Mouse (Mus musculus) gastrocnemius, postnatal 4 days (tissue): Measurements from ENCODE around the gene Ccdc138. TPM values are rescaled to one million over a fixed set of nuclear protein-coding genes. Genes with fewer than 3 reads are reported as not detected.

Source experiments
- DNase-seq, 2 experiments: peaks; one replicate each; pipeline ENCODE4 v3.0.0; 2021 to 2022; ENCODE audit warnings: low spot score in 2 of 2, mixed read lengths in 2 of 2
- total RNA-seq, 2 experiments: library from RNA; stranded (reverse); gene quantifications; 2 replicates each; pipeline ENCODE4 v1.2.3; 2021

The Ccdc138 gene
- total RNA-seq, 2 experiments from 2014 or later: 1.8 TPM

DNA sequence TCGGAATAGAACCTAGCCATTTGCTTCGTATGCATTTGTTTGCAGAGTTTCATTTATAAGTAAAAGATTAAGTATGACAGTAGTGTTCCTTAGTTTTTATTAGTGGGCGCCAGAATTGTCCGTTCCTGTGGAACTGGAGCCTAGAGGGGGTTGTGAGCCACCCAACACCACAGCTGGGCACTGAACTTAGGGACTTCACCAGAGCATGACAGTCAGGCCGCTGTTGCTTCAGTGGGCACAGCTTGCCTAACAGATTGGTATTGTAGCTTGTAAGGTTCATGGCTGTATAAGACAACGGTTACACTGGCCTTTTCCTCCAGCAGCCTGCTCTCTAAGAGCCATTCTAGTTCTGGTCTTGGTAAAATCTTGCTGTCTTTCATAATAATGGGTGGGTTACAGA, 62.8 kb downstream of the Ccdc138 start:
- DNase-seq: no peak

GRCm38 (mm10) chr10:58585427-58586223, 87.9 kb downstream of the Ccdc138 start:
- DNase-seq: no peak

- DNase-seq: no peak
Observed at GRCm38 (mm10) chr10:58594486-58594885, 96.7 kb downstream of the Ccdc138 start.

GRCm38 (mm10) chr10:58595197-58595596, 97.4 kb downstream of the Ccdc138 start:
- no peak for DNase-seq

- no peak for DNase-seq
Observed at GRCm38 (mm10) chr10:58595821-58596220, 98.1 kb downstream of the Ccdc138 start.

- no peak for DNase-seq
Observed at GRCm38 (mm10) chr10:58600151-58600550, 102.4 kb downstream of the Ccdc138 start.

DNA sequence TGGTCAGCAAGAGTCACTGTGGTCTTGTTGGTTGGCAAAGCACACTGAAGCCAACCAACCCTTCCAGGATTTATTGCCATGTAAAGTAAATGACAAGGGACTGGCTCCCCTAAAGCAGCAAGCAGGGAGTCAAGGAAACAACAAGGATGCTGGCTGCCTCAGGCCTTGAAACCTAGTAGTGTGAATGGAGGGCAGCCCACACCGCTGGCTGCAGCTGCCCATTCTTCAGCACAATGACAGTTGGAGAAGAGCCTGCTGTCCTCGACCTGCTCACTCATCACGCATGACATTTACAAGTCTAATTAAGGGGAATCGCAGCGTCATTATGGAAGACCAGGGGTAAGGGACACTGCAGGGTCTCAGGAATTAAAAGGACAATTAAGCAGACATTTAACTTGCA, 103.2 kb downstream of the Ccdc138 start:
- no peak for DNase-seq

DNA sequence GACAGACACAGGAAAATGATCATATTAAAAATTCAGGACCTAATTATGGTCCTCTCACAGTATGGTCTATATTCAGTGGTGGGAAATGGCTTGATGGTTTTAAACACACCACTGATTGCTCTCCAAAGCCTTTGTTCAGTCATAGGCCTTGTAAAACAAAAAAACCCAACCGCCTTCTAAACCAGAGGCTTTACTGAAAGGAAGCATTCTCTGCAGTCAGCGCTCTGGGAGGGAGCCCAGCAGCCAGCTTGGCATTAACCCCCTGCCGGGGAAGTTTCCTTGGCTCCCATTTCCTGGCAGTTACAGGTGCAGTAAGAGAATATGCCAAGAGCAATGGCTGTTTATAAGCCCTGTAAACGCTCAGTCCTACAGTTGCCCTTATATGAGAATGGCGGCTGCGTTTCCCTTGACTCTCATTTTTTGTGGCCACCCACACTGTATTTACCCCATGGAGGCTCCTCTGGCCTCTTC, 103.7 kb downstream of the Ccdc138 start:
- DNase-seq: peak in 1 of 2 experiments; percentile 44

DNA sequence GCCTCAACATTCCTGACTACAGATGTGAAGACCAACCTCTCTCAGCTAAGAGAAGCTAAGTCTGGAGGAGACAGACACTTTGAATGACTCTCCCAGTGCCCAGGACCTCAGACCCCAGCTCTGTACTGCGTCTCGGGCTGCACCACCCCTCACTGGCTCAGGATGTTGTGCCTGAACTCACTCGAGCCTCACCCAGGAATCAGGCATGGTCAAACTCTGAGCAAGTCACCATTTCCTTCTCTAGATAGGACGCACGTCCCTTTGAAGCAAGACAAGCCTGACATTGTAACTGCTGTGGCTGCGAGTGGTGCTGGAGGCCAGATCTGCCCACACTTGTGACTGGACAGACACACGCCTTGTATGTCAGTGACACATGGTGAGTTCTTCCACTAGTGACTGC, 104.2 kb downstream of the Ccdc138 start:
- no peak for DNase-seq

- peak; percentile 22 to 67 for DNase-seq
Observed at GRCm38 (mm10) chr10:58604779-58605178, 107.0 kb downstream of the Ccdc138 start.

DNA sequence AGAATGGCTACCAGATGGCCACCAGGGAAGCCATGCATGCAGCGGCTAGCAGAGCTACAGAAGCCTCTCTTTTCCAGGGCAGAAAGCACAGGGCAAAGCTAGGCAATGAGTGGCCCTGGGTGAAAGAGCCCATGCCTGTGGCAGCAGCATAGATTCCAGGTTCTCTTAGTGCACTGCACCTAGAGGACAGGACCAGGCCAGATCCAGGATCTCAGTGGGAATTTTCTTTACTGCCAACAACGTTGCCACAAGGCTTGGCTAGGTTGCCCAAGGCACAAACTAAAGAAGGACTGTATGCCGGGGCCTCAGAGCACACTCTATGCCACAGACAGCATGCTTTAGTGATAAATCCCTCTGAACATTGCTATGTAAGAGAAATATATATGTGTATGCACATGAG, 108.6 kb downstream of the Ccdc138 start:
- DNase-seq: no peak

DNA sequence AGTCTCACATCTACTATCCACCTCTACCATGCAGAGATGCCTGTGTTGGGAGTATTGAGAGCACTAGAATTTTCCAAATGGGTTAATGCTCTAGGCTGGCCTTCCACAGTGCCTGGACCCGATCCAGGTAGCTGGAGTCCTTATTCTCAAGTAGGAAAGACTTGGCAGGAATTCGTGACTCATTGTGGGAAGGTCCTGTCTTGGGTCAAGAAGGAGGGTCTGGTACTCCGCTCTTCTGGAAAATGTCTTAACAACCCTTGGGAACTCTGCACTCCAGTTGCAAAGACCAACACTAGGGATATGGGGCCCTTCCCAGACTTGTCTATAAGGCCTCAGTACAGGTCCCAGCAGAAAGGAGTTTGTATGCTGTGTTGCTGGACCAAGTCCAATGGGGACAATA, 111.1 kb downstream of the Ccdc138 start:
- no peak for DNase-seq

GRCm38 (mm10) chr10:58610484-58611261, 112.9 kb downstream of the Ccdc138 start:
- DNase-seq: no peak

DNA sequence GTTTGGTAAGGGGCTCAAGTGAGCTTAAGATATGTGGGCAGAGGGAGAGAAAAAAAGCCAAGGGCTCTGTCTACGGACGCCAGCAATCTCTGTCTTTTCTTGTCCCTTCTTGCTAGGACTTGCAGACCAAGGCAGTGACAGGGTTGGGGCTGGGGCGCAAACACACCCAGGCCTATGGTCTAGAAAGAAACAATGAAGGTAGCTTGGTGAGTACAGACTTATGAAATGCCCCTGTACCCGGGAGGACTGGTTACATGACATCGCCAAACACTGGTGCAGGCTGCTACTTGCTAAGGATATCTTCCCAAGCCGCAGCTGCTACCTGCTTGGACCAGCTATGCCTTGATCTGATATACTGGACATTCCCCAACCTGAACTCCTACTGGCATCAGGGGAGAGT, 116.9 kb downstream of the Ccdc138 start:
- DNase-seq: no peak

DNA sequence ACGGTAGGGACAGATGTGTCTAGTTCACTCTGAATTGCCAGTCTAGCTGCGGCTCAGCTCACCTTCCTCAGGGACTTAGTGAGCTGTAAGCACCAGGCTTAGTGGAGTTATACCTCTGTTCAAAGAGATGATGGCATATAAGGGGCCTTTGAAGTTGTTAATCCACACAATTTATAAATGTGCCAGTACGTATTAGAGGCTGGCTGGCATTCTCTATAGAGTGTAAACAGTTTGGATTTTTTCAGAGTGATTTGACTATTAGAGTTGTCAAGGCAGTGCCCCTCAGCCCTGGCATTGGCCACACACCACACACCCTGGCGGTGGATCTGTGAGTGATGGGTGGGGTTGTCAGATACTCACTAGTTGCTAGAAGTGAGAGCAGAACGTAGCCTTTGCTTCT, 118.8 kb downstream of the Ccdc138 start:
- no peak for DNase-seq

- DNase-seq: no peak
Observed at GRCm38 (mm10) chr10:58618501-58619216, 120.9 kb downstream of the Ccdc138 start.

- no peak for DNase-seq
Observed at GRCm38 (mm10) chr10:58619266-58619665, 121.5 kb downstream of the Ccdc138 start.

DNA sequence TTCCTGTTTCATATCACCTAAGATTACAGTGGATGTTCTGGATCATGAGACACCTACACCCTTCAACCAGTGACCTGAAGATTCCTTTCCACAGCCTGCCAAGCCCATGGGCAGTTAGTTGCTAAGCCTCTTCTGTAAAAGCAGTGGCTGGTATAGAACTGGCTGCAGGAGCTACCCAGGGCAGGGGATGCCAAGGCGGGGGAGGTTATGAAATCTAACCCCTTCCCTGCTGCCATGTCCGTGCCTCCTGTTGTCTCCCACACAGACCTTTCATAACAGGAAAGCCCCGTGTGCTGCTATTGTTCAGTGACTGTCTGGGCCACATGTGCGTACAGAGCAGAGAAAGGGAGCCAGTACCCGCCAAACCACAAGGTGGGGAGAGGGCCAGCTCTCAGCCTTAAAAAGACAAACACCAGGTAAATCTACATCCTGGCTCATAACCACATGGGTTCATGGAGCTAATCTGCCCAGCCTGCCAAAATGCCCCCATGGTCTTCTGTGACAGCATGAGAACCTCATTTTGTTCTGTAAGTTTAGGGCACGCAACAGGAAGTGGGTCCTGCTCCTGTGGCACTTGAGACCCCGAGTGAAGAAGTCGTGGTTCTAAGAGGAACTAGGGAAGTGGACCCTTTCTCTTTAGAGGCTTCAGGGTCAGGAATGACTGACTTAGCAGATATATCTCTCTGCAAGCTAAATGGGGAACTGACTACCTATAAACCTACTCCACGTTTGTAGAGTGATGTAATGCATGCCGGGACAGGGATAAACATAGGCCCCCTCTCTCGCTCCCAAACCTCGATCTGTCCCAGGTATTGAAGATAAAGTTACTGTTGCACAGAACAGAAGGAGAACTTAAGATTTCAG, 127.3 kb downstream of the Ccdc138 start:
- DNase-seq: no peak
